Mouse (Mus musculus): ENCODE data around the gene Pnkp. TPM values are rescaled to one million over a fixed set of nuclear protein-coding genes. Genes with fewer than 3 reads are reported as not detected.
A peak's percentile ranks its signal among the peaks of the same experiment; 100 is the strongest.

Gene Pnkp
- 23.8 and 28.9 TPM in 2 replicates for polyA plus RNA-seq (2015; fragmentation: Nextera tagmentation; extraction: Ambion mirVana)

DNA sequence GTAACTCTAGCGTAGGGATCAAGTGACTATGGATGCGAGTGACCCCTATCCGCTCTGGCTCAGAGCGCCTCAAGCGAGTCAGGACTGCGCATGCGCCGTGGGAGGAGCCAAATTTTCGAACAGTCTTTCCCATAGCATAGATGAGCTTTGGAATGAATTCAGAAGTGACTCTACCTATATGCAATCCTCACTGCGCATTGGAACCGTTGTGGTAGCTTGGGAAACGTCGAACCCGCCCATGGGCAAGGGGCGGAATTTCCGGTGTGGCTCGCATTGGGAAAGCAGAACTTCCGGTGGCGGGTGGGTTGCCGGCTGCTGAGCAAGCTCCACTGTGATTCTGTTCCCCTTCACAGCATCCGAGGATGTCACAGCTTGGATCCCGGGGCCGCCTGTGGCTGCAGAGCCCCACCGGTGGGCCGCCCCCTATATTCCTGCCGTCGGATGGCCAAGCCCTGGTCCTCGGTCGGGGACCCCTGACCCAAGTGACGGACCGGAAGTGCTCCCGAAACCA, at the start of gene Pnkp:
Pnkp (plus strand) TSS at position 98 of the 511 bp plus-strand sequence.
- Histone ChIP-seq H3K4me2 (peak within 1 kb of the TSS; percentile 93), H3K9me3 (replicated peaks) (no peaks in the 10 kb centered on the region), H3K4me1 (replicated peaks) (peaks cover 77% of the 10 kb centered on the region), H3K9ac (peak within 1 kb of the TSS; percentile 80), H3K4me3 (replicated peaks) (peak within 1 kb of the TSS; percentile 79), H3K27ac (replicated peaks) (peak within 1 kb of the TSS; percentile 96), H3K27me3 (no peaks in the 10 kb centered on the region), H3K36me3 (replicated peaks) (peaks cover 27% of the 10 kb centered on the region)
- WGBS (ENCODE audit: insufficient replicate concordance) = under 1% methylated on average over 32 of the region's 32 CpGs
- ATAC-seq (ENCODE audit: insufficient read depth) = peak; percentile 26

DNA sequence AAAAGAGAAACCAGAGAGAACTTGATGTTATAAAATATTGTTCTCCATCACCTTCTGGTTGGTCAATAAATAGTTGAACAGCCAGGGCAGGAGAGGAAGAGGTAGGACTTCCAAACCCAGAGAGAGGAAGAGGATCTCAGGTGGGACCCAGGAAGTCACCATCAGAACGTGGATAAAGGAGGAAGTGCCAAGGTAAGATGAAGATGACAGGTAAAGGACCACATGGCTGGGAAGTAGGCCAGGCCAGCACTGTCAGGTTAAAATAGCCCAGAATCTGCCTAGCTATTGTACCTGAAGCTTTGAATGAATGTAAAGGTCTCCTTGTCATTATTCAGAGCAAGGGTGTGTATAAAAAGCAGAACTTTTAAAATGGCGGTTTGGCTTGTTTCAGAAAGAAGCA, 48.0 kb upstream of the Pnkp start:
- H3K4me2 ChIP-seq = no peak overlapping the region
- no peak for ATAC-seq (ENCODE audit: insufficient read depth)
- H3K4me1 ChIP-seq (replicated peaks) = 0 out of 2 replicates have a peak, but pooled peaks cover 4% of the 10 kb centered on the region

DNA sequence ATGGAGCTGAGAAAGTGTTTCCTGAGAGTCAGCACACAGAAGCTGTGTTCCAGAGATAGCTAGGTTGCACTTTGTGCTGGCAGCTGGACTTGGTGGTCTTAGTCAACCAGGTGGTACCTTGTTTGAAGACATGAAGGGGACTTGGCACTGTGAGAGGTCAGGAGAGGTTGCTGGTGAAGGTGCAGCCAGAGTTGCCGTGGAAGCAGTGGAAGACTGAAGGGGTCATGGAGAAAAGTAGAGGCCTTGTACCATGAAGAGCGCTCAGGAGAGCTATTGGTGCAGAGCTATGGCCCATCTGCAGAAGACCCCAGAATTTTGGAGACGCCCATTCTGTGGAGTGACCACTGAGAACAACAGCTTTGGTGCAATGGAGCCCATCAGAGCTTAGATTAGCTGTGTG, 47.5 kb upstream of the Pnkp start:
- Histone ChIP-seq H3K4me2 (no peak overlapping the region), H3K9ac (no peak overlapping the region), H3K27ac (replicated peaks) (no peak overlapping the region), H3K36me3 (replicated peaks) (peaks cover 7% of the 10 kb centered on the region; the same call in 1 of the 2 replicates), H3K4me3 (replicated peaks) (no peak overlapping the region), H3K27me3 (0 out of 2 replicates have a peak, but pooled peaks cover 9% of the 10 kb centered on the region), H3K4me1 (replicated peaks) (peaks cover 5% of the 10 kb centered on the region; the same call in 1 of the 2 replicates), H3K9me3 (replicated peaks) (no peaks in the 10 kb centered on the region)
- ATAC-seq (ENCODE audit: insufficient read depth) = no peak
- WGBS (ENCODE audit: insufficient replicate concordance) = 72% methylated on average over 3 of the region's 3 CpGs

More for the DNA sequence above, 48.0 kb upstream of the Pnkp start:
- Histone ChIP-seq H3K9ac (no peak overlapping the region), H3K27ac (replicated peaks) (no peak overlapping the region), H3K36me3 (replicated peaks) (peaks cover 1% of the 10 kb centered on the region; the same call in 1 of the 2 replicates), H3K4me3 (replicated peaks) (no peak overlapping the region), H3K27me3 (0 out of 2 replicates have a peak, but pooled peaks cover 9% of the 10 kb centered on the region), H3K9me3 (replicated peaks) (no peaks in the 10 kb centered on the region)
- WGBS (ENCODE audit: insufficient replicate concordance) = 49% methylated on average over 2 of the region's 2 CpGs

DNA sequence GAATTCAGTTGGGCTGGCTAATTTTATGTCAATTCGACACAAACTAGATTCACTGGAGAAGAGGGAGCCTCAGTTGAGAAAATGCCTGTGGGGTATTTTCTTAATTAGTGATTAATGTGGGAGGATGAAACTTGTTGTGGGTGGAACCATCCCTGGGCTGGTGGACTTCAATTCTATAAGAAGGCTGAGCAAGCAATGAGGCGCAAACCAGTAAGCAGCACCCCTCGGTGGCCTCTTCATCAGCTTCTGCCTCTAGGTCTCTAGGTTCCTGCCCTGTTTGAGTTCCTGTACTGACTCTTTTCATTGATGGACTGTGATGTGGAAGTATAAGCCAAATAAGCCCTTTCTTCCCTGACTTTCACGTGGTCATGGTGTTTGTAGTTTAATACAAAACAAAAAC, 46.6 kb upstream of the Pnkp start:
- no peak for ATAC-seq (ENCODE audit: insufficient read depth)
- Histone ChIP-seq H3K9me3 (replicated peaks) (no peaks in the 10 kb centered on the region), H3K4me1 (replicated peaks) (peaks cover 14% of the 10 kb centered on the region), H3K36me3 (replicated peaks) (peaks cover 10% of the 10 kb centered on the region; the same call in 1 of the 2 replicates), H3K27me3 (0 out of 2 replicates have a peak, but pooled peaks cover 3% of the 10 kb centered on the region), H3K27ac (replicated peaks) (no peak overlapping the region), H3K4me2 (no peak overlapping the region), H3K9ac (no peak overlapping the region), H3K4me3 (replicated peaks) (no peak overlapping the region)
- WGBS (ENCODE audit: insufficient replicate concordance) = 67% methylated on average over 4 of the region's 4 CpGs

DNA sequence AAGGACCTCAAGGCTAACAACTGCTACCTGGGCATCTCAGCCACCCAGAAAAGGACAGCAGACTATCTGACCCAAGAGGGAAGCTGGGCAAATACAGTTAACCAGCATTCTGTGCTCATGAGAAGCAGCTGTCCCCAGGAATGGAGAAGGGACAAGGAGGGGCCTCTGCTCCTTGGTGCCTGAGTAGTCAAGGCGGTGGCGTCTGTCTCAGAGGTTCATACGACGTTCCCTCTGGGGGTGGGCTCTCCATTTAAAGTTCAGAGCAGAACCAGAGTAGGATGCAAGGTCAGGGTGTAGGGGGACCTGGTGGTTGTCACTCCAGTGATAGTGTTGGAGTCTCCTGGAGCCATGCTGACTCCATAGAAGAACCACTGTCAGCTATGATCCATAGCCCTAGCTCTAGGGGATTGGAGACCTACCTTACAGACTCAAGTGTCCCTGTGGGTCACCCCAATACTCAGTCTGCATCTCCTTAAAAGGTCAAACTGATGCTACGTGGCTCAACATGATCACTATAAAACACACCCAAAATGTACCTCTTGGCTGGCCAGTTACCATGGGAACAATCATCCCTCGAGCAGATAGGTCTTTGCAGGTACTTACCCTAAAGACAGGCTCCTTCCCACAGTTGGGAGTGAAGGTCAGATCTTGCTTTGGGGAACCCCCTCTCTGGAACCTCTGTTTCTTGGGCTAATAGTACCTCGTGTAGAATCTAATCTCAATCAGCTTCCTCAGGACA, 46.0 kb upstream of the Pnkp start:
- no peak for ATAC-seq (ENCODE audit: insufficient read depth)
- no peak overlapping the region for H3K4me2 ChIP-seq
- no peak overlapping the region for H3K4me3 ChIP-seq (replicated peaks)
- no peaks in the 10 kb centered on the region for H3K27me3 ChIP-seq
- 64% methylated on average over 7 of the region's 7 CpGs for WGBS (ENCODE audit: insufficient replicate concordance)
- H3K9ac ChIP-seq = no peak overlapping the region
- H3K9me3 ChIP-seq (replicated peaks) = no peaks in the 10 kb centered on the region
- peaks cover 10% of the 10 kb centered on the region; the same call in 1 of the 2 replicates for H3K36me3 ChIP-seq (replicated peaks)
- H3K4me1 ChIP-seq (replicated peaks) = peaks cover 17% of the 10 kb centered on the region
- no peak overlapping the region for H3K27ac ChIP-seq (replicated peaks)

DNA sequence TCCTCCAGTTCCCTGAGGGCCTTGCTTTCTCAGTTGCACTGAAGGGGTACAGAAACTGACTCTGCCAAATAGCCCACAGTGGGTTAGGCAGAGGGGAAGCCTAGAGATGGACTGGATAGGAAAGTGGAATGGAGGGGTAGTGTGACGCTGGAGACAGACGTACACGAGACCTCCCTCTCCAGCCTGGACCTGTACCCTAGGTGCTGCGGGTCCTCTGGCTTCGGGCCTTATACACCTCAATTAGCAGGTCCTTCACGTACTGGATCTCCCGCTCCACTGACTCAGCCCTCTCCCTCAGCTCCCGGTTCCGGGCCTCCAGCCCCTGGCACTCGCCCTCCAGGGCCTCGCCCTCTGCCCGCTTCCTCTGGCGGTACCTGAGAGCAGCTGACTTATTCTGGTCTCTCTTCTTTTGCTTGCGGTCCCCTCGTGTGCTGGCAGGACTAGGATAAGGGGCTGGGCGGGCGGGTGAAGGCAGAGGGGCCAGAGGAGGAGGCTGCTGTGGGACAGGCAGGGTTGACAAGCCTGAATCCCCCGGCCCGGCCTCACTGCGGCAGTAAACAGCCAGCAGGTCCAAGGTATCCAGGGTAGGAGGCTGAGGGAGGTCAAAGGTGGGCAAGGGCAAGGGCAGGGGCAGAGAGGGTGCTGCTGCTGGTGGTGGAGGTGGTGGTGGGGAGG, 44.2 kb upstream of the Pnkp start:
- Histone ChIP-seq H3K9ac (no peak overlapping the region), H3K4me1 (replicated peaks) (peaks cover 24% of the 10 kb centered on the region), H3K36me3 (replicated peaks) (peaks cover 10% of the 10 kb centered on the region; the same call in 1 of the 2 replicates), H3K4me2 (no peak overlapping the region), H3K4me3 (replicated peaks) (no peak overlapping the region), H3K9me3 (replicated peaks) (no peaks in the 10 kb centered on the region), H3K27me3 (no peaks in the 10 kb centered on the region), H3K27ac (replicated peaks) (no peak overlapping the region)
- ATAC-seq (ENCODE audit: insufficient read depth) = no peak
- WGBS (ENCODE audit: insufficient replicate concordance) = 79% methylated on average over 20 of the region's 20 CpGs

DNA sequence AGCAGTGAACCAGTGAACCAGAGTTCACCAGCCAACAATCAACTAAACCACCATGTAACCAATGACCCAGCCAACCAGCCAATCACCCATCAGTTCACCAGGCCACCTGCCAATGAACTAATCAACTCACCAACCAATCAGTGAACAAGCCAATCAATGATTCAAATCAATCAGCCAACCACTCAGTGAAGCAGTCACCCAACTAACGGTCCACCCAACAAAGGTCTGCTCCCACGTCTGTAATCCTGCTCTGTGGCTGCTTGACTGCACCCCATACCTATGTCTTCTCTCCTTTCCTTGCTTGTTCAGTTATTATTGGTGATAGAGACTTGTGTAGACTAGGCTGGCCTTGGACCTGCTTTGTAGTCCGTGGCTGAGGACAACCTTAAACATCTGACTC, 43.0 kb upstream of the Pnkp start:
- H3K27me3 ChIP-seq = no peaks in the 10 kb centered on the region
- ATAC-seq (ENCODE audit: insufficient read depth) = no peak
- 72% methylated on average over 3 of the region's 3 CpGs for WGBS (ENCODE audit: insufficient replicate concordance)
- H3K4me1 ChIP-seq (replicated peaks) = peaks cover 36% of the 10 kb centered on the region
- no peaks in the 10 kb centered on the region for H3K9me3 ChIP-seq (replicated peaks)
- H3K27ac ChIP-seq (replicated peaks) = no peak overlapping the region
- peak overlapping the region; percentile 92 for H3K4me2 ChIP-seq
- no peak overlapping the region for H3K9ac ChIP-seq
- H3K36me3 ChIP-seq (replicated peaks) = peaks cover 16% of the 10 kb centered on the region
- no peak overlapping the region; the same call in 1 of the 2 replicates for H3K4me3 ChIP-seq (replicated peaks)

DNA sequence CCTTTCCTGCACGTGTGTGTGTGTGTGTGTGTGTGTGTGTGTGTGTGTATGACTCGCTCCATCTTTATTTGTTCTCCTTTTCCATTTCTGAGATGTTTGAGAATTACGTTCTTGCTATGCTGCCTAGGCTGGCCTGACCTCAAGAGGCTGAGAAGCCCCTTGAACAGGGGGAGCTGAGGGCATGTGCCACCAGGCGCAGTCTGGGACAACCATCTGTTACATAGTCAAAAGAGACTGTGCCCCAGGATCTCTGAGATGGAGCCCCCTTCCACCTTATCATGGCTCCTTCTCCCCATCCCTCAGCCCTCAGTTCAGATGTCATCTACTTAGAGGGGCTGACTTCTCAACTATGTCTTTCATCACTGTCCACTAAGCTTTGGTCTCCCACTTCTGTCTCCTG, 42.5 kb upstream of the Pnkp start:
- no peak for ATAC-seq (ENCODE audit: insufficient read depth)
- Histone ChIP-seq H3K36me3 (replicated peaks) (peaks cover 17% of the 10 kb centered on the region), H3K9ac (no peak overlapping the region), H3K9me3 (replicated peaks) (no peaks in the 10 kb centered on the region), H3K4me3 (replicated peaks) (peak overlapping the region; percentile 90), H3K27me3 (no peaks in the 10 kb centered on the region), H3K27ac (replicated peaks) (peak overlapping the region; percentile 96; the same call in 1 of the 2 replicates), H3K4me1 (replicated peaks) (peaks cover 41% of the 10 kb centered on the region), H3K4me2 (peak overlapping the region; percentile 92)
- WGBS (ENCODE audit: insufficient replicate concordance) = 63% methylated on average over 4 of the region's 4 CpGs

DNA sequence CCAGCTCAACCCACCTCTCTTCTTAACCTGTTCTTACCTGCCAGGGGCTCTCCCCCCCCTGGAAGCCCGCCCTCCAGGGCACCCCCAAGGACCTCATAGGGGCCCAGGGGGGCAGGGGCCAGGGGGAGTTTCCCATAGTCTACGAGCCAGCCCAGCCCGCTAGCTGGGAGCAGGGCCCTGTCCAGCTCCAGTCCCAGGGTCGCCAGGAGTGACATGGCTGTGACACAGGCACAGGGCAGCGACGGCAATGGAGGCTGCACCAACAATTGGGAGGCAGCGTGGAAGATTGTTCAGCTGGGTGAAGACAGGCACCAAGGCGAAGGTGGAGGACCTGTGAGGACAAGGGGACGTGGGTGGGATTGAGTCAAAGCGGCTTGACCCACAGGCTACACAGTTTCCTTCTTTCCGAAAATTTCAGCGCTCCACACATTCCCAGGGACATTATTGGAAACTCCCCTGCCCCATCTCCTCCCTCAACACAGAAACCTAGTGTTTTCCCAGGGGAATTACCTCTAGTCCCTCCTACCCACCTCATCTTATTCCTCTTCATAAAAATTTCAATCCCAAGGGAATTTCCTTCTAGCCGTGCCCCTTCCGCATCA, 41.9 kb upstream of the Pnkp start:
- 44% methylated on average over 14 of the region's 14 CpGs for WGBS (ENCODE audit: insufficient replicate concordance)
- H3K9me3 ChIP-seq (replicated peaks) = no peaks in the 10 kb centered on the region
- peak overlapping the region; percentile 93 for H3K9ac ChIP-seq
- H3K4me2 ChIP-seq = peak overlapping the region; percentile 92
- H3K27ac ChIP-seq (replicated peaks) = peak overlapping the region; percentile 96
- H3K27me3 ChIP-seq = no peaks in the 10 kb centered on the region
- no peak for ATAC-seq (ENCODE audit: insufficient read depth)
- H3K4me1 ChIP-seq (replicated peaks) = peaks cover 47% of the 10 kb centered on the region
- peaks cover 17% of the 10 kb centered on the region for H3K36me3 ChIP-seq (replicated peaks)
- peak overlapping the region; percentile 90 for H3K4me3 ChIP-seq (replicated peaks)

DNA sequence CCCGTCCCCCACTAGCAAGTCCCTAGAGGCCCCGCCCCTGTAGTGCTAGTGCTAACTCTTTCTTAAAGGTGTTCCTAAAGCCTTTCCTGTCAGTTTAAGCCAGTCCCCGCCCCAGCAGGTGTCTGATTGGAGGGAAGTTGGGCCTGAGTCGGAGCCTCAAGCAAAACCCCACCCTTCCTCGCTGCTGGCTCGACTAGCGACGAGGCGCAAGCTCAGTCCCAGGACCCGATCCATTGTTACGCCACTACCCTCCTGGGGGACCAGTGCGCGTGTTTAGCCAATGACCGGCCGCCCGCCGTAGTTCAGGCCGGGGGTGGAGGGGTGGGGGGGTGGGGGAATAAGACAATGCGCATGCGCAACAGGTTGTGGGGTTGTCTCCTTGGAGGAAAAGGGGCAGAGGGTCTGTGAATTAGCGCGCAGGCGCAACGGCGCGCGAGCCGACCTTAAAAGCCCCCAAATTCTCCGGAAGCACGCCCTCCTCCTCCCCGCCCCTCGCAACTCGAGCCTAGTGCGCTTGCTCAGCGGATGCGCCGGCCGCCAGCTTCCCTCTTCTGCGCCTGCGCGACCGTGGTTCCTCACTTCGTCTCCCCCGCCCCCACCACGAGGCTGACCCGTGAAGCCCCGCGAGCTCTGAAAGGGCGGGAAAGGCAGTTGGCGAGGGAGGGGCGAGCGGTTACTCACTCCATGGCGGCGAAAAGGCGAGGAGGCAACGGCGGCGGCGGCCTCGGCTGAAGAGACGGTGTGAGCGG, 41.0 kb upstream of the Pnkp start, which contains the start of the genes Nup62 and Il4i1:
Nup62 (plus strand) TSS at position 368 of the 749 bp plus-strand sequence.
Il4i1 (plus strand) TSS at position 667 of the 749 bp plus-strand sequence.
- Histone ChIP-seq H3K27me3 (no peaks in the 10 kb centered on the region), H3K4me1 (replicated peaks) (peaks cover 55% of the 10 kb centered on the region), H3K27ac (replicated peaks) (peak within 1 kb of the TSS; percentile 96), H3K36me3 (replicated peaks) (peaks cover 17% of the 10 kb centered on the region), H3K4me2 (peak within 1 kb of the TSS; percentile 92), H3K9ac (peak within 1 kb of the TSS; percentile 93), H3K9me3 (replicated peaks) (no peaks in the 10 kb centered on the region), H3K4me3 (replicated peaks) (peak within 1 kb of the TSS; percentile 90)
- peak; percentile 89 for ATAC-seq (ENCODE audit: insufficient read depth)
- WGBS (ENCODE audit: insufficient replicate concordance) = 1% methylated on average over 62 of the region's 62 CpGs

All from liver, embryonic 15.5 days (tissue).